Mouse (Mus musculus): ENCODE results near the gene Bpifb4.

Bpifb4 gene

DNA sequence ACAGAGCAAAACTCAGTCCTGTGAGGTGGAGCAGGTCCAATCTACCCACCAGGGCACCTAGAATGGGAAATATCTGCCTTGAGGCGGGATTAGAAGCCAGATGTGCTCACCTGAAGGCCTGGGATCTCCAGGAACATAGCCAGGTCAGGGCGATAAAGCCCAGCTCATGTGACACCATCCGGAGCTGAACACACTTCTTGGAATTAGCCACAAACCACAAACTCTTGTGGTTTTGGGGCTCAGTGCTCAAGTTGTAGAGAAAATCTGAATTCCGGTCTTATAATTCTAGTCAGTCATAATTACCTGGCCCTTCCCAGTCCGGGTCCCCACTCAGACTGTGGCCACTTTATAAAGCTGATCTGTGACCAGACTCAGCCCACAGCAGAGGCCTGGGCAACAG is at the start of gene Bpifb4:
TSS of gene Bpifb4 (plus strand) at position 370 of the 400 bp plus-strand sequence.
- DNase-seq, result no peak

DNA sequence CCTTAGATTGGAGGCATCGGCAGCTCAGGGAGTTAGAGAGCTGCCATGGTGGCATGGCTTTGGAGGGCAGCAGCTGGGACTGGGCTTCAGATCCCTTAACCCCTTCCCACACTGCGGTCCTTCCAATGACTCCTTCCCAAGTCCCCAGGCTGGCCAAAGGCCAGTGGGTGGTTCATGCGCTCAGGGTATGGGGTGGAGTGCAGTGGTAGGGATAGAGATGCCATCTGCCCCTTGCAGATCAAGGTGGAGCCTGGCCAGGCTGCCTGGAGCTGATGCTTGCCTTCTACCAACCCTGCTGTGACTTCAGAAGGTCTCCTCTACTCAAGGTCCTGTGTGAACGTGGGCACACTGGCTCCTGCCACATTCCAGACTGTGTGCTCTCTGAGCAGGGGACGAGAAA is 38.9 kb upstream of the Bpifb4 start:
- DNase-seq, result no peak

DNA sequence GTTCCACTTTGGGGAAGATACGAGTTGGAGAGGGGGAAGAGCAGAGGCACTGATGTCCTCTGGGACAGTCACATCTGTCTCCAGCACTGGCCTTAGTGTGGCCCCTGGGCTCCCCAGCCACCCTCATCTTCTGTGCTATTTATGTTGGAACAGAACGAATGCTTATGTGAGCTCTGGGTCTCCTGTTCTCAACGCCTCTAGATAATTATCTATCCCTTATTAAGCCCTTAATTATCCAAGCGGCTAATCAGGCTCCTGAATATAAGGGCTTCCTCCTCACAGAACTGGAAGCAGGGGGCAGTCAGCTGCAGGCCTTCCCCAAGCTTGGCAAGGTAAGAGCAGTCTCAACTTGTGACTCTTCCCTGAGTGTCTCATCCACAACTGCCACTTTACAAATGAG is 37.9 kb upstream of the Bpifb4 start, which contains the start of gene Bpifb6:
TSS of gene Bpifb6 (plus strand) at position 301 of the 400 bp plus-strand sequence.
- DNase-seq, result no peak

DNA sequence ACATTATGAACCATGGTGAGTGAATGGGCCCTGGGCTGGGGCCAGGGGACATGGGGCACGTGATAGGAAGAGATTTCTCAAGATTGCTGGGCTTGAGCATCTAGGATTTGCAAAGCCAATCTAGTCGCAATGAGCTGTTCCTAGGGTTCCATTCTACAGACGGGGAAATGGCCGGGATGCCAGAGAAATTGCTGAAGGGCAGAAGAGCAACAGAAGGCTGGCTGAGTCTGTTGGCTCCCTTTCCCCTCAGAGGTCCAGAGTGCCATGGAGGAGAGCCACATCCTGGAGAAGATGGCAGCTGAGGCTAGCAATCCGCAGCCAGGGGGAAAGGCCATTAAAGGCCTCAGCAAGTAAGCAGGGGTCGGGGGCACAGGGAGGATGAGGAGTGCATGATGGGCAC is 35.3 kb upstream of the Bpifb4 start:
- DNase-seq, result no peak

DNA sequence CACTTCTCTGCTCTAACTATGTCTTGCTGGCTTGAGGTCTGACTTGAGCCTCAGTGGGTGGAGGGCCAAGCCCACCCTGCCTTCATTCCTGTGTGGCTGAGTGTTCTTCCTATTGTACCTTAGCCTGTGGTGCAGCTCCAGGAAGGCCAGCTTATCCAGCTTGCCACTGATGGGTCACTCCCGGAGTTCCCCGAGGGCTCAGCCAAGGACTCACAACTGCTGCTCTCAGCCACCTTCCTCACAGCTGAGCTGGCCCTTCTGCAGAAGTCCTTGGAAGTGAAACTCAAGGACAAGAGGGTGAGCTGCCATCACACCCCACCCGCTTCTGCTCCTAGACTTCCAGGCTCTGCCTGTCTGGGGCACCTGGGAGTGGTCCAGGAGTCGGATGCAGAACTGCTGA is 31.4 kb upstream of the Bpifb4 start:
- no peak for DNase-seq

DNA sequence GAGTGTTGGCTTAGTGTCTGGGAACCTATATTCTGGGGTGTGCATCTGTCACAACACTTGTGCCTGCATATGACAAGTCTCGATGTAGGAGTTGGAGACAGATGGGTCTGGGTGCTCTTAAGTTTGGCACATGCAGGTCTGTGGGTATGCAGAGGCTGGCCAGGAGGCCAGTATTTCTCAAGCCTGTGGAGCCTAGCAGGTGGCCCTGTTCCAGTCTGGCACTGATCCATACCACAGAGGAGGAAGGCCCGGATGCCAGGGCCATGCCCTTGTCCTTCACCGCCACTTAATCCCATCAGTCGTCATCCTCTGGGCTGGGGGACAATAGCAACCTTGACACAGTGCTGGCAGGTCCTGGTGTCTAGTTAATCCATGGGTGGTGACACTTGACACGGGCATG is 23.9 kb upstream of the Bpifb4 start:
- no peak for DNase-seq

DNA sequence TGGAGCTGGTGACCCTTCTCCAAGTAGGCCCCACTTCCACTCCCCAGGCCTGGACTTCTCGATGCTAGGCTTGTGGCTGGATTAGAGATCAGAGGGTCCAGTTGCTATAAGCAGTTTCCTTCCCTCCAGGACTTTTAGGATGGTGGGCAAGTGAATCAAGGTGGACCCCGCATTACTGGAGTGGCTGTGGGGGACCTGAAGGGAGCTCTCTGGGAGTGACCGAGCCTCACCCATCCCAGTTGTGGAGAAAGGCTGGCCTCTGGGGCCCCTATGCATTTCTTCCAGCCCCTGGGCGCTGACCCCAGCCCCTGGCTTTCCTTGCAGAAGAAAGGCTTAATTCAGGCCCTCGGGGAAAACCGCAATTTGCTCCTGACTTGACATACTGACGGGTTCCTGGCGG is 20.1 kb upstream of the Bpifb4 start, which contains the start of gene Bpifb3:
TSS of gene Bpifb3 (plus strand) at position 301 of the 400 bp plus-strand sequence.
- DNase-seq, result no peak

DNA sequence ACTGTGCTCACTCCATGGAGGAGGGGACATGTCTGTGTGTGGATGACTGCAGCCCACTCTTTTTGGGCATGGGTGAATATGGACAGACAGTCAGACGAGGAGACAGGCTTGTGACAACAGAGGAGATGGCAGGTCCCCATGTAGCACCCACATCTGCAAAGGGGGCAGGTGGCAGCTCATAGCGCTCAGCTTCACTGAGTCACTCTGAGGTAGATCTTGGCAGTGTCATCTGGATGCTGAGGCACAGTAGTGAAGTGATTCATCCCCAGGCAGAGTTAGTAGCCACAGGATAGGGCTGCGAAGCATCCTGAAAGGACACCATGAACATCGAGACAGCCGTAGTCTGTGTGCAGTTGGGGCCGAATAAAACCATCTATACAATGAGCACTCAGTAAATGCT is 16.8 kb upstream of the Bpifb4 start:
- no peak for DNase-seq

DNA sequence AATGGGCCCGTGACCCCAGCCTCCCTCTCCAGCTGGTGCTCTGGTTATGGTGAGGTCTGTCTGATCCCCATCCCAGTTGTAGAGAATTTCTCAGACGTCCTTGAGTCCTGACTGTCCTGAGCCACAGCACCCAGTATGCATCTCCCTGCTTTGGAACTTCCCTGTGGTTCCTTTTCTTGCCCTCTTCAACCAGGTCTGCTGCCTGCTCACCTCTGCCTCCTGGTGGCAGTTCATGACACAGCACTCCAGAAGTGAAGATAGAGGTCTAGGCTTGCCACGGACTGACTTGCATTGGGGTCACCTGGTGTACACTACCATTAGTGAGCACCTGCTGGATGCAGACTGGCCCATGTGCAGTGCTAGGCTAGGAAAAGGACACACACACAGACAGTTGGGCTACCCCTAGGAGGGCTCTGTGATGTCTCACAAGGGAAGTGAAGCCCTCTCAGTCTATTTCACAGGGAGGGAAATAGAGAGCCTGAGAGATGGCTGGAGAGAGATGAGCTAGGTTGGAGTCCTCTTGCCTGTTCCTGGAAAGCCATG is 8.1 kb upstream of the Bpifb4 start:
- DNase-seq, result peak; percentile 43 to 46

DNA sequence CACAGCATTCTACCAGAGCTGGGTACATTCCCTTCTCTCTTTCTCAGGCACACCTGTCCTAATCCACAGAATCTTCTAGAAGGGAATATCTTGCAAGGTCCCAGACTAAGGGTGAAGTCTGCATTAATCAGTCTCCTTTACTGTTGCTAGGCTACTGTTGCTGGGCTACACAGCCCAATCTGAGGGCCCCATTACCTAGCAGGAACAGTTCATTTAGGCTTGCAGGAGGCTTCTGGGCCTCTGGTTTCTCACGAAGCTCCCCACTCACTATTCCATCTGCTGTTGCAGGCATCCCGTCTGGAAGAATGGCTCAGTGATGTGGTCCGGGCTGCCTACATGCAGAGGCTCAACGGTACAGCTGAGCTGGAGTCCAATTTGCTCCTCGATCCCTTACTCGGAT is 6.9 kb upstream of the Bpifb4 start:
- no peak for DNase-seq

DNA sequence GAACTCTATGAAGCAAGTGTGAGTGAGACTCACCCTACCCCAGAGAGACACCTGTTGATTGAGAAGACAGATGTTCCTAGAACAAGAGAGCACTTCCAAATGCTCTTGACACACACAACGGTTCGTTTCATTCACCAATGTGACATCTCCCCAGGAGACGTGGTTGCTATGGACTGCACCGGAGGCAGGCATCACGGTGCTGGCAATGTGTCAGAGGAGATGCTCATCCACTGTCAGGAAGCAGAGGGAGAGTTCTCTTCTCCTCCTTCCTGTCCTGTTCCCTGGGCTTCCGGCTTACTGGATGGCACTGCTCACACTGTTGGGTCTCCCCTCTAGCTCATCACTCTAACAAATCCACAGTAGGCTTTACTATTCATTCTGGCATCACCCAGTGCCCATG is 4.7 kb upstream of the Bpifb4 start:
- DNase-seq, result no peak

DNA sequence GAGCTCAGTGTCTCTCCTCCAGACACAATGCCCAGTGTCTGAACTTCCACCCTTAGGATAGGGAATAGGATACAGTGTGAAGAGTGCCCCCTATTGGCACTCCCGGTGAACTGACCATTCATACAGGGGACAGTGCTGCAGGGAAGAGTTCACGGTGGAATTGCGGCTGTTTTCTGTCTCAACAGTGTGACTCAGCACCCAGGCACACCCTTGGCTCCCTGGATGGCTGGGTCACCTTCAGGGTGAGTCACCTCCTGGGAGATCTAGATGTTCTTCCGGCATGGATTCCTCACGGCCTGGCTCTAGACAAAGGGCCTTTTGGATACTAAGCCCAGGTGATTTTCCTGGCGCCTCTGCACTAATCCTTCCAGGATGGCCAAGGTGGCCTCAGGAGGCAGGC is 2.7 kb upstream of the Bpifb4 start:
- DNase-seq, result no peak

DNA sequence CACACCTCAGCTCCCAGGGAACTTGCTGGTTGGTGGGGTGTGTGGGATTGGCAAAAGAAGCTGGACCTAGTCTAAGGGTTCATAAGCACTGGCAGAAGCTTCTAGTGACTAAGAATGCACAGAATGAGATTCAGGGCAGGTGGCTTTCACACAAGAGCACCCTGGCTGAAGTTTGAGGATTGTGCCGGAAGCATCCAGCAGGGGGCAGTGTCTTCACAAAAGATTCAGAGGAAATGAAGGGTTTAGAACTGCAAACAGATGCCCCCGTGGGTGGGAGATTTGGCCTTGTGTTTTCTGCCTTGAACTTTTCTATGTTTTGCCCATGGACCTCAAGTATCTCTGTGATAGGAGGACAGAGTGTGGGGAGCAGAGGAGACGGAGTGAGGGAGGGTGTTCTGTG is 5.5 kb downstream of the Bpifb4 start:
- peak; percentile 62 to 63 for DNase-seq

DNA sequence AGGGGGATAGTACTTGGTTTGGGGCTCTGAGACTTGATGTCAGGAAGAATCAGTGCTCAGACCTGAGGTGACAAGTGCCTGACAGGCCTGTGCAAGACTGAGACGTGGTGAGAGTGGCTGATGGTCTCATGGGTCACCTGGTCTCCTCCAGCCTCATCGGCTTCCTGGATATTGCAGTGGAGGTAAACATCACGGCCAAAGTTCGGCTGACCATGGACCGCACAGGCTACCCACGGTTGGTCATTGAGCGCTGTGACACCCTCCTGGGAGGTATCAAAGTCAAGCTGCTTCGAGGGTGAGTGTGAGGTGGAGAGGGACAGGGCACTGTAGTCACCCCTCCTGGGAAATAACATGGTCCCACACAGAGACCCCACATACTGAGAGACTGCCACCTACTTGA is 6.6 kb downstream of the Bpifb4 start:
- DNase-seq, result no peak

DNA sequence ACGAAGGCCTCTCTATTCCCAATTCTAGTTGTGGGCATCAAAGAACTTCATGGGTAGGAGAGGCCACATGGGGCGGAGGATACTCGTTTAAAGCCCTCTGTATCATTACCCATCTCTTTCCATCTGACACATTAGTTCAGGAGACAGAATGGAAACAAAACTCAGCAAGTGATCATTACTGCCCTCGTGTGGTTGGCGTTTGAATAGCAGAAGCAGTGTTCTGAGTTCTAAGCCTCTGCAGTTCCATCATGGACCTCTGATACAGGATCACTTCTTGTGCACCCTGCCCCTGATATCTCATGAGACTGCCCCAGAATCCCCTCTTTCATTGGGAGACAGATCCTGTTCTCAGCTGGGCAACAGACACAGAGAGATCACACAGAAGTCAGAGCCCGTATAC is 14.9 kb downstream of the Bpifb4 start:
- peak; percentile 72 to 73 for DNase-seq

DNA sequence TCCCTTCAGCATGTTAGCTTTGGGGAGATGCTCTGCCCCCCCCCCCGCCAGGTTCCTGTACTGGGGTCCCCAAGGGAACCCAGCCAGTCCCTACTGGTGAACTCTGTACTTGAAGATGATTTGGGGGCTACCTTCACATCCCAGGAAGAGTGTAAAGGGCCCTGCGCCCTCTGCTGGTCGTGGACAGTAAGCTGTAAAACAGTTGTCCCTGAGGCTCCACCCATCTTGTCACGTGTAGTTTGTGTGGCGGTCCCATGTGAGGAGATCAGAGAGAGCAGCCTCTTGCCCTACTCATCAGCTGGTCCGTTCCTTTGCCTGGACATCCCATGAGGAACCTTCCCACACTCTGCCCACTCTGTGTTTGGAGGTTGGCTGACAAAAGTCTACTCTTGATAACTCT is 15.8 kb downstream of the Bpifb4 start:
- peak; percentile 71 to 73 for DNase-seq

DNA sequence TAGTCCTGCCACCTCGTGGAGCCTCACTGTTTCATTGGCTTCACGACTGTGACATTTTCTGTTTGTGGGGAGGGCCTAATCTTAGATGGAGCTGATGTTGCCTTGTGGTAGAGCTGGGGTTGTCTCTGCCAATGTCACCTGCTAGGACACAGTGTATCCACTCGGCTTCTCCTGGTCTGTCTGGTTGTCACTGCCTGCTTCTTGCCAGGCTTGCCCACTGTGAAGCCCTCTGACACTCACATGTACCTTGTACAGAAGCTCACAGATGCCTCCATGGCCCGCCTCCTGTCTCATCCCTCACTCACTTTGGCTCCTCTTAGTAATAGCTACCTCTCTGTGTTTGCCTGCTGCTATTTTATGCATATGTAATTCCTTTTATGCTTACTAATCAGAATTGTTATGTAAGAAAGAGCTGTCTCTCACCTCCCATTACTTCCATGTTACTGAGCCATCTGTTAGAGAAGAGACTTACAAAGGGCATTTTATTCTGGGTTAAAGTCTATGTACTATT is 24.9 kb downstream of the Bpifb4 start:
- no peak for DNase-seq

DNA sequence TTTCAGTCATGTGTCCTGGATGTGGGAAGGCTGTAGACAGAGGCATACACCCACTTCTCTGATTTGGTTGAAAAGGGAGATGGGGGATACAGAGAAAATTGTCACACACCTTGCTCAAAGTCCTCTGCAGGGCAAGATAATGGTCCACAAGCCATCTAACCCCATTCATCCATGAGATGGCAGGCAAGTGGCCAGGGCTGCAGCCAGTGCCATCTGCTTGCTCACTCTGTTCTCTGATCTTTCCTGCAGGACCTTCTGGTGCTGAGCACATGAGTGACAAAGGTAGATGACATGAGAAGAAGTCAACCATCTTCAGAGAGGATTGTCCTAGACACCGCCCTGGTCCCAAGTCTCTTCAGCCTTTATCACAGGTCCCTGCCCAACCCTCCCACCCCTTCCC is 25.3 kb downstream of the Bpifb4 start:
- DNase-seq, result no peak

DNA sequence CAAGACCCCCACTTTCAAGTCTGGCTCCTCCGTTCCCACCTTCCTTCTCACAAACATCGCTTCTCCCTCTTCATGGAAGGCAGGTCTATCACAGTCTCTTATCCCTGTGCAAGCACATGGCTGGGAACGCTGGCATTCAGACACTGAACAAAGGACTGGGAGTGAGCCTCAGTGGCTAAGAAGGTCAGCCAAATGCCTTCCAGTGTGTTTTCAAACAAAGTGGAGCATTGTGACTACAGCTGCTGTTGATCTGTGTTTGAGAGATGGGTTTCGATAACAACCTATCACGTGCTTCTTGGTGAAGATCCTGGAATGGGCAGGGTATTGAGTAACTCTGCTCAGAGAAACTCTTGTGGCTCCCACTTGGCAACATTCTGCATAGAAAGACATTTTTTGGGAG is 32.2 kb downstream of the Bpifb4 start:
- DNase-seq, result no peak

DNA sequence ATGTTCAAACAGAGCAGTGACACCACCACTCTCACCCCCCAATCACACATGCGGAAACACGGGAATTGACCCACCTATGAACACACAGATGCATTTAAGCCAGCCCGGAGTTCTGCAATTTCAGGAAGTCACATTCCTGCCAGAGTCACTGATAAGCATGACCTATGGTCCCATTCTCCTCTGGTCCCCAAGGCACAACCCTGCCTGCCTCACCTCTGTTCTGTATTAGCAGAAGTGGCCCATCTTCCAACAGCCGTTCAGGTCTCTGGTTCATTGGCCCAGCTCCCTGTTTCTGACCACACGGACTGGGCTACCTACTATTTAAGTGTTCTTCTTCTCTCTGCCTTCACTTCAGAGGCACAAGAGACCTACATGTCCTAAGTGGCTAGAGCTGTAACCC is 36.6 kb downstream of the Bpifb4 start, which contains the start of gene Bpifa6:
TSS of gene Bpifa6 (plus strand) at position 364 of the 400 bp plus-strand sequence.
- no peak for DNase-seq

DNA sequence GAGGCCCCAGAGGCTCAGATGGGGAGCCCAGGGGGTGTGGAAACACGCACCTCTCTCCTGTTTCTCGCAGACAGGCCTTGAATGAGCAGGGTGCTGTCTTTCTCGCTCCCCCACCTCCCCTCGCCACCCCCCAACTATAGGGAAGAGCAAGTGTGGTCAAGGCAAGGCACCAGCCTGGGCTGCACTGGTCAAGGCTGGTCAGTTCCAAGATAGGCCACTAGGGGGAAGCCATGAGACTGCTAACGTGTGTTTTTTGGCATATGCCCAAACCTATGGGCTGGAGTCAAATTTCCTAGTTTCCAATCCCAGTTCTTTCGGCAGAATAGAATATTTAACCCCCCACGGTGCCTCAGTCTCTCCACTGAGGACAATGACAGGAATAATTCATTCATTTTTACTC is 57.8 kb downstream of the Bpifb4 start:
- peak; percentile 65 for DNase-seq

DNA sequence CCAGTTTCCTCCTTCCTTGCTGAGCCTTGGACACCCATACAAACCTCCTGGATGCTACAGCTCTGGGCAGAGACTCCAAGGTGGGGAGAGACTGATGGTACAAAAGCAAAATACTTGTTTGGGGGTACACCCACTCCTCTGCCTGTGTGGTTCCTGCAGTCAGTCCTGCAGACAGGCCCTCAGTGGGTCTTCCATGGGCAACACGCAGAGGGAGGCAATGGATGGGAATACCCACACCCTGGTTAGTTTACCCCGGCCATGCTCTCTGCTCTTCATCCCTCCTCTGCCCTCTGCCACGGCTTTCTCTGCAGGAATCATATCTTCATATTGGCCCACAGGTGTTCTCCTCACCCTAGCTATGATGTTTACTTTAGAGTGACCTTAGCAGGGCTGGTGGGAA is 62.5 kb downstream of the Bpifb4 start:
- no peak for DNase-seq

DNA sequence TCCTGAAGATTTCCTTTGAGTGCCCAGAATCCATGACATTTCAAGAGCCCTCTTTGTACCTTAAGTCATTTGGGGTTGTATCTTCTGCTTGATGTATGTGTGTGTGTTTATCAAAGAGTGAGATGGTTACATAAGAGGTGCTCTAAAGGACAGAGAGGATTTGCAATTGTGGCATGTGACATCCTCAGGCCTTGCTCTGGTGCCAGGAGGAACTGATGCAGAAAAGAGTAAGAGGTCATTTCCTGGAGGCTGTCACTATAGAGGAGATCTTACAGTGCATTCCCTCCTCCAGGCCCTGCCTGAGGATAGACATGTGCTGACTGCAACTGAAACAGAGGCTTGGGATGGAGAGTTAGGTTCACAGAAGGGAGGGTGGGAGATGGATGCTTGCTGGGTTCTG is 63.0 kb downstream of the Bpifb4 start:
- DNase-seq, result no peak

DNA sequence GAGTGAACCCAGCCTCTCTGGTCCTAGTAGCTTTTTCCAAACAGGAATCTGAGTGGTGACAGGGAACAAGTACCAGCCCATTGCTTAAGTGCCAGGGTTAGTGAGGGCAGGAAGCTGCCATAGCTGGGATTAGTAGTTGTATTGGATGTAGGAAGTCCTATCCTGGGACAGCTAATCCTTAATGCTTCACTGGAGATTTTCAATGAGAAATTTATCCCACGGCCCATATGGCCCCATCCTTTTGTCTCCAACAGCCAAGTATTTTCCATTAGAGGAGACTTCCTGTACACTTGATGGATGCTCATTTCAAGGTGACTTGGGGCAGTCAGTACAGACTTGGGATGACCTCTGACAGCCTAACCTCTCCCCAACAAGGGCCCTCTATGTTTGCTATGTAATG is 66.4 kb downstream of the Bpifb4 start:
- DNase-seq, result no peak

DNA sequence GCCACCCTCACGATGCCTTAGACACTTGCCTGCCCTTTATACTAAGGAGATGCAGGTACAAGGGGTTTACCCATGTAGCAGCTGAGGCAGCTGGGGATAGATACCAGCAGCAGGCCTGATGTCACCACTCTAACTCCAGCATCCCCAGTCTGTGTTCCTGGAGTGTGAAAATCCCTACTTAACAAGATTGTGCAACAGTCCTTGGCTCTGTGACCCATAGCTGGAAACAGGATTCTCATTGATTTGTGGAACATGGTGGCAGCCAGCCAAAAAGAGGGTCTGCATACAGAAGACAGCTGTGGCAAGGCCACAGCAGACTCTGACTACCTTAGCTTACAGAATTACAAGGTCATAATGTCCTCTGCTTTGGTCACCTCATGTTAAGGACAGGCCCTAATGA is 67.1 kb downstream of the Bpifb4 start:
- no peak for DNase-seq
